ENCODE assay signal across 10 mouse cellular contexts in the genomic region with DNA sequence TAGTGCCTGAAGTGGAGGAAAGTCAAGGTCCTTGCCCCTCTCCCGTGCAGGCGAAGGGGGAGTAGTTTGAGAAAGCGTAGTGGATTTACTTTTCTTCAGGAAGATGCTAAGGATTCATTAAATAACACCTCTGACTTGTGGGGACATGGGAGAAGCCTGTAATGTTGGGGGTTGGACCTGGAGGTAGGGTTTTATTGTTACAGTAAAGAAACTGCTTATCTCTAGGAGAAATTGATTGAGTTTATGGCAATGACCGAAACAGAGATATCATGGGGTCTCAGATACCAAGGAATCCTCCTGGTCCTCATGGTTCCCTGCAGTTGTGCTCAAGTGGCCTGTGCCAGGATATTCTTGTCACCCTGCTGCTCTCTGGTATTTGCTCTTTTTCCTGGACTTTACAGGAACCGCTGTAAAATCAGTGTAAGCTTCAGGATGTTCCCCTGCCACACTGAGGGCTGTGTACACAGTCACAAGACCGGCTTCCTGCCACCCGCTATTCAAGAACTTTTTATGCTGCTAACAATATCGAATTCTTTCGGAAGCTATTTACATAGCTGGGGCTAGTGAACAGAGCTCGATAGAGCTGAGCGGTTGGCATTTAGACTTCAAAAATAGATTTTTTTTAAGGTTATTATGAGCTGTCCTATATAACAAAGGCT.
DNase-seq lines count a peak whose midpoint lies in the region; ATAC-seq lines count a peak whose summit lies in the region.
"Had no signal": no experiment of that assay in that cellular context is flagged by ENCODE, and none has a peak within 500 bp of the region (broad histone marks: within the 10 kb centered on the region; RNA-seq: fewer than 3 reads in every experiment).

No protein-coding gene starts in this region.

- H3K4me1 ChIP-seq in lung, embryonic 15.5 days = peaks cover 33% of the 10 kb centered on the region
- H3K4me1 ChIP-seq in kidney, embryonic 16.5 days (ENCODE audit: insufficient read depth, low read length) = peaks cover 41% of the 10 kb centered on the region
- H3K4me1 ChIP-seq in stomach, embryonic 14.5 days (ENCODE audit: control insufficient read depth, insufficient read depth, low read length) = peaks cover 24% of the 10 kb centered on the region
- H3K4me1 ChIP-seq: megakaryocyte, embryonic 14.5 days had no signal

- H3K4me2 ChIP-seq in lung, embryonic 15.5 days = 0 out of 2 replicates have a peak overlapping the region, but pooled peaks have one; percentile 22
- 0 out of 2 replicates have a peak overlapping the region, but pooled peaks have one; percentile 5 for H3K4me2 ChIP-seq in kidney, embryonic 16.5 days (replicated peaks; ENCODE audit: low read depth, low read length)
- 0 out of 2 replicates have a peak overlapping the region, but pooled peaks have one; percentile 0 for H3K4me2 ChIP-seq in stomach, embryonic 14.5 days (replicated peaks; ENCODE audit: low read depth, low read length)

- H3K9ac ChIP-seq in lung, embryonic 15.5 days = no peak overlapping the region
- no peak overlapping the region for H3K9ac ChIP-seq in kidney, embryonic 16.5 days (replicated peaks; ENCODE audit: low read length)
- H3K9ac ChIP-seq in stomach, embryonic 14.5 days (replicated peaks; ENCODE audit: low read depth, low read length) = no peak overlapping the region

- H3K36me3 ChIP-seq in lung, embryonic 15.5 days = no peaks in the 10 kb centered on the region
- H3K36me3 ChIP-seq in kidney, embryonic 16.5 days (ENCODE audit: insufficient read depth, low read length) = no peaks in the 10 kb centered on the region
- no peaks in the 10 kb centered on the region for H3K36me3 ChIP-seq in stomach, embryonic 14.5 days (ENCODE audit: control insufficient read depth, insufficient read depth, low read length)

- no peak overlapping the region for H3K4me3 ChIP-seq in lung, embryonic 15.5 days
- H3K4me3 ChIP-seq in kidney, embryonic 16.5 days (ENCODE audit: low read length) = no peak overlapping the region
- no peak overlapping the region for H3K4me3 ChIP-seq in stomach, embryonic 14.5 days (ENCODE audit: low read depth, low read length)
- H3K4me3 ChIP-seq: erythroblast, embryonic 14.5 days; megakaryocyte, embryonic 14.5 days had no signal

- peak; percentile 23 to 27 for DNase-seq in adrenal gland, postnatal 36 days
- DNase-seq in adrenal gland, adult 2 months = no peak
- no peak for DNase-seq in lung, adult 18-20 months
- no peak for DNase-seq in T-cell, adult 2 months (ENCODE audit: low spot score)

- 33% methylated on average over 11 of the region's 11 CpGs for WGBS in lung, embryonic 15.5 days
- 39% methylated on average over 11 of the region's 11 CpGs for WGBS in kidney, embryonic 16.5 days
- WGBS in stomach, embryonic 14.5 days = 57% methylated on average over 11 of the region's 11 CpGs

- H3K27ac ChIP-seq in lung, embryonic 15.5 days = peak overlapping the region; percentile 51; the same call in 1 of the 2 replicates
- peak overlapping the region; percentile 66 for H3K27ac ChIP-seq in kidney, embryonic 16.5 days (ENCODE audit: low read length)
- H3K27ac ChIP-seq in stomach, embryonic 14.5 days (ENCODE audit: low read length) = peak overlapping the region; percentile 45; the same call in 1 of the 2 replicates

- peak; percentile 46; the same call in 1 of the 2 replicates for ATAC-seq in lung, embryonic 15.5 days (ENCODE audit: borderline replicate concordance, extremely low read depth, low FRiP score, low TSS enrichment)
- ATAC-seq in kidney, embryonic 16.5 days (ENCODE audit: low FRiP score, low TSS enrichment) = peak; percentile 25; the same call in 1 of the 2 replicates
- ATAC-seq in stomach, embryonic 14.5 days (ENCODE audit: insufficient number of reproducible peaks, insufficient read depth, low FRiP score, low read depth) = peak; percentile 46; the same call in 1 of the 2 replicates
- no peak for ATAC-seq in monocyte, adult 5-6 weeks (replicated peaks; ENCODE audit: insufficient number of reproducible peaks, low FRiP score, low TSS enrichment, poor library complexity, severe bottlenecking)

- no peaks in the 10 kb centered on the region for H3K9me3 ChIP-seq in lung, embryonic 15.5 days
- H3K9me3 ChIP-seq in kidney, embryonic 16.5 days (ENCODE audit: low read length) = no peaks in the 10 kb centered on the region
- H3K9me3 ChIP-seq in stomach, embryonic 14.5 days (ENCODE audit: control insufficient read depth, low read depth, low read length) = no peaks in the 10 kb centered on the region

- H3K27me3 ChIP-seq in lung, embryonic 15.5 days = no peaks in the 10 kb centered on the region
- no peaks in the 10 kb centered on the region for H3K27me3 ChIP-seq in kidney, embryonic 16.5 days (ENCODE audit: insufficient read depth, low read length)
- no peaks in the 10 kb centered on the region for H3K27me3 ChIP-seq in stomach, embryonic 14.5 days (ENCODE audit: control insufficient read depth, insufficient read depth, low read length)

Comparison
In these comparisons a context has a peak if more than half of its experiments do, and no peak if none do; other contexts are left out.
1. DNase-seq: peak in adrenal gland, postnatal 36 days (2 of 2); none in adrenal gland, adult 2 months (single experiment), lung, adult 18-20 months (0 of 2) and T-cell, adult 2 months (single experiment).
2. Peak in every context shown above with its lines, with median percentiles within 50 percentile points of each other: H3K27ac ChIP-seq and H3K4me2 ChIP-seq.